Mouse (Mus musculus) embryonic facial prominence, embryonic 11.5 days (tissue): ENCODE results near the gene E030018B13Rik. TPM values are rescaled to one million over a fixed set of nuclear protein-coding genes. Genes with fewer than 3 reads are reported as not detected.

ENCODE experiments used
- ATAC-seq: fragments of 200-750 bp; cut with Nextera tagmentation; replicated peaks from 2 replicates; pipeline ENCODE4 v1.8.0; 2017; ENCODE audit warnings: low read depth; ENCODE audit not compliant: insufficient number of reproducible peaks, low FRiP score, low TSS enrichment
- DNase-seq: peaks from one replicate; pipeline ENCODE4 v3.0.0-alpha.2; 2015; ENCODE audit warnings: low spot score
- H3K27ac ChIP-seq: fragments of 300-500 bp; sonication (generic); replicated peaks from 2 replicates; pipeline ENCODE4 v1.5.1; 2014; ENCODE audit warnings: mild to moderate bottlenecking, low read depth, low read length, control low read depth
- H3K27me3 ChIP-seq: fragments of 300-500 bp; sonication (generic); 2 replicates; pipeline ENCODE4 v1.6.1; 2014; ENCODE audit warnings: mild to moderate bottlenecking, low read length, moderate library complexity, mixed read lengths; ENCODE audit not compliant: control insufficient read depth, insufficient read depth
- H3K36me3 ChIP-seq: fragments of 300-500 bp; sonication (generic); replicated peaks from 2 replicates; pipeline ENCODE4 v1.6.1; 2014; ENCODE audit warnings: low read depth, mild to moderate bottlenecking, low read length, moderate library complexity, mixed read lengths; ENCODE audit not compliant: control insufficient read depth, insufficient read depth
- H3K4me1 ChIP-seq: fragments of 300-500 bp; sonication (generic); 2 replicates; pipeline ENCODE4 v1.6.1; 2014; ENCODE audit warnings: low read length, mixed read lengths; ENCODE audit not compliant: control insufficient read depth, insufficient read depth
- H3K4me2 ChIP-seq: fragments of 300-500 bp; sonication (generic); 2 replicates; pipeline ENCODE4 v1.6.1; 2014; ENCODE audit warnings: low read depth, mild to moderate bottlenecking, control low read depth, low read length, moderate library complexity
- H3K4me3 ChIP-seq: fragments of 300-500 bp; sonication (generic); 2 replicates; pipeline ENCODE4 v1.5.1; 2014; ENCODE audit warnings: low read depth, low read length, control low read depth
- H3K9ac ChIP-seq: fragments of 300-500 bp; sonication (generic); replicated peaks from 2 replicates; pipeline ENCODE4 v1.6.1; 2014; ENCODE audit warnings: mild to moderate bottlenecking, control low read depth, low read length
- H3K9me3 ChIP-seq: fragments of 300-500 bp; sonication (generic); replicated peaks from 2 replicates; pipeline ENCODE4 v1.6.1; 2016; ENCODE audit warnings: mild to moderate bottlenecking, low read length, inconsistent platforms, mixed read lengths; ENCODE audit not compliant: control insufficient read depth
- WGBS: fragments of 180-500 bp; shearing (Covaris S2); extraction: QIAGEN DNeasy Blood & Tissue Kit; methylation state at CpG from one replicate; pipeline ENCODE4 v1.1.7; 2014; 5-methylcytosine and 5-hydroxymethylcytosine counted together
- polyA plus RNA-seq: library from polyadenylated mRNA; unstranded; fragments of >200 nt; fragmentation: Nextera tagmentation; extraction: Ambion mirVana; gene quantifications from 2 replicates; pipeline ENCODE4 v1.2.1, GENCODE M21; 2014

Gene E030018B13Rik
- polyA plus RNA-seq, 1 experiment from 2014 or later, result not detected

GRCm38 (mm10) chr7:63924151-63924550 is 7.5 kb downstream of the E030018B13Rik start:
- H3K27me3 ChIP-seq, result no peaks in the 10 kb centered on the region
- H3K4me2 ChIP-seq, result no peak overlapping the region
- no peak overlapping the region for H3K27ac ChIP-seq
- no peak overlapping the region for H3K9ac ChIP-seq
- 86% methylated on average over 1 of the region's 1 CpGs for WGBS
- DNase-seq (no peak), ATAC-seq (no peak)
- no peaks in the 10 kb centered on the region for H3K9me3 ChIP-seq
- no peaks in the 10 kb centered on the region for H3K36me3 ChIP-seq
- H3K4me3 ChIP-seq, result no peak overlapping the region
- peaks cover 3% of the 10 kb centered on the region; the same call in 1 of the 2 replicates for H3K4me1 ChIP-seq

GRCm38 (mm10) chr7:63924747-63925412 is 8.2 kb downstream of the E030018B13Rik start:
- no peak overlapping the region for H3K4me2 ChIP-seq
- H3K27me3 ChIP-seq, result no peaks in the 10 kb centered on the region
- no peaks in the 10 kb centered on the region for H3K36me3 ChIP-seq
- H3K9ac ChIP-seq, result no peak overlapping the region
- no peaks in the 10 kb centered on the region for H3K9me3 ChIP-seq
- H3K27ac ChIP-seq, result no peak overlapping the region
- DNase-seq (no peak), ATAC-seq (no peak)
- 86% methylated on average over 6 of the region's 6 CpGs for WGBS
- H3K4me1 ChIP-seq, result peaks cover 3% of the 10 kb centered on the region; the same call in 1 of the 2 replicates
- no peak overlapping the region for H3K4me3 ChIP-seq

GRCm38 (mm10) chr7:63925413-63926360 is 9.0 kb downstream of the E030018B13Rik start:
- 77% methylated on average over 14 of the region's 14 CpGs for WGBS
- H3K4me3 ChIP-seq, result no peak overlapping the region

GRCm38 (mm10) chr7:63926492-63926891 is 9.8 kb downstream of the E030018B13Rik start:
- H3K27ac ChIP-seq, result no peak overlapping the region
- no peak for ATAC-seq
- peaks cover 3% of the 10 kb centered on the region; the same call in 1 of the 2 replicates for H3K4me1 ChIP-seq
- H3K36me3 ChIP-seq, result no peaks in the 10 kb centered on the region
- no peaks in the 10 kb centered on the region for H3K9me3 ChIP-seq
- no peaks in the 10 kb centered on the region for H3K27me3 ChIP-seq
- H3K4me3 ChIP-seq, result no peak overlapping the region
- no peak overlapping the region for H3K9ac ChIP-seq
- 81% methylated on average over 3 of the region's 3 CpGs for WGBS
- no peak for DNase-seq
- H3K4me2 ChIP-seq, result no peak overlapping the region

More at GRCm38 (mm10) chr7:63925413-63926360, 9.0 kb downstream of the E030018B13Rik start:
- H3K9me3 ChIP-seq, result no peaks in the 10 kb centered on the region
- H3K9ac ChIP-seq, result no peak overlapping the region
- H3K27ac ChIP-seq, result no peak overlapping the region
- ATAC-seq, result no peak
- DNase-seq, result no peak
- H3K4me1 ChIP-seq, result peaks cover 3% of the 10 kb centered on the region; the same call in 1 of the 2 replicates
- H3K4me2 ChIP-seq, result no peak overlapping the region
- no peaks in the 10 kb centered on the region for H3K27me3 ChIP-seq
- no peaks in the 10 kb centered on the region for H3K36me3 ChIP-seq

- 92% methylated on average over 6 of the region's 6 CpGs for WGBS
- peaks cover 3% of the 10 kb centered on the region; the same call in 1 of the 2 replicates for H3K4me1 ChIP-seq
- H3K4me3 ChIP-seq, result no peak overlapping the region
- no peak overlapping the region for H3K9ac ChIP-seq
- no peaks in the 10 kb centered on the region for H3K36me3 ChIP-seq
- ATAC-seq (no peak), DNase-seq (no peak)
- H3K9me3 ChIP-seq, result no peaks in the 10 kb centered on the region
- no peak overlapping the region for H3K27ac ChIP-seq
- H3K4me2 ChIP-seq, result no peak overlapping the region
- H3K27me3 ChIP-seq, result no peaks in the 10 kb centered on the region
Observed at GRCm38 (mm10) chr7:63927121-63927520, 10.5 kb downstream of the E030018B13Rik start.

- DNase-seq (no peak), ATAC-seq (no peak)
- Histone ChIP-seq H3K4me1 (peaks cover 3% of the 10 kb centered on the region; the same call in 1 of the 2 replicates), H3K4me3 (no peak overlapping the region), H3K4me2 (no peak overlapping the region), H3K9me3 (no peaks in the 10 kb centered on the region), H3K27ac (no peak overlapping the region), H3K9ac (no peak overlapping the region), H3K36me3 (no peaks in the 10 kb centered on the region), H3K27me3 (no peaks in the 10 kb centered on the region)
- WGBS, result 85% methylated on average over 4 of the region's 4 CpGs
Observed at GRCm38 (mm10) chr7:63929080-63929479, 12.4 kb downstream of the E030018B13Rik start.

- Histone ChIP-seq H3K4me1 (peaks cover 3% of the 10 kb centered on the region; the same call in 1 of the 2 replicates), H3K27ac (no peak overlapping the region), H3K4me3 (no peak overlapping the region), H3K27me3 (no peaks in the 10 kb centered on the region), H3K9me3 (no peaks in the 10 kb centered on the region), H3K9ac (no peak overlapping the region), H3K36me3 (no peaks in the 10 kb centered on the region), H3K4me2 (no peak overlapping the region)
- DNase-seq (no peak), ATAC-seq (no peak)
- WGBS, result 92% methylated on average over 3 of the region's 3 CpGs
Observed at GRCm38 (mm10) chr7:63930132-63930531, 13.5 kb downstream of the E030018B13Rik start.
